Mouse (Mus musculus): ENCODE measurements around the gene Sit1.

Gene Sit1

DNA sequence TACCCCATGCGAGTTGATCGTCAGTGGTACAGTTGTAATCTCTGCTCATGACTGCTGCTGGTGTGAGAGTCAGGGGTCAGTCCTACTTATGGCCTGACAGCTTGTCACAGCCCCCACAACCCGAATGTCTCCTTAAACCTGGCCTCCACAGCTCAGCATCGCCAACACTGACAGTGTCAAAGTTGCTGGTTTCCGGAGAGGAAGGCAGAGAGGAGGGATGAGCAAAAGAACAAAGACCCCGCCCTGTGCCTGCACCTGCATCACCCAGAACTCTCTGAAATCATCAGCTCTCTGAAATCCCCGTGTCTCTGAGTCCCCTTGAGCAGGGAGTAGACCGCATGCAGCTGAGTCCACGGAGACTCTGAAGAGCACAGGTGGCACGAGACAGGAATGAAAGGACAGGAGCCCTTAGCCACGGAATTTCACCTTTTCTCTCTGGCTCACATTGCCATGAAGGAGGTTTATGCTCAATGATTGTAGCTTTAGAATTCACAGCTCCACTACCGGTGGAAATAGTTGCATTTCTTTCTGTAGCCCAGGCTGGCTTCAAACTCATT is at the start of gene Sit1:
Gene Sit1, minus strand, starts transcription at position 200 of the 557 bp plus-strand sequence.
- no peak for DNase-seq (ENCODE audit: low spot score in 2 of 2)

DNA sequence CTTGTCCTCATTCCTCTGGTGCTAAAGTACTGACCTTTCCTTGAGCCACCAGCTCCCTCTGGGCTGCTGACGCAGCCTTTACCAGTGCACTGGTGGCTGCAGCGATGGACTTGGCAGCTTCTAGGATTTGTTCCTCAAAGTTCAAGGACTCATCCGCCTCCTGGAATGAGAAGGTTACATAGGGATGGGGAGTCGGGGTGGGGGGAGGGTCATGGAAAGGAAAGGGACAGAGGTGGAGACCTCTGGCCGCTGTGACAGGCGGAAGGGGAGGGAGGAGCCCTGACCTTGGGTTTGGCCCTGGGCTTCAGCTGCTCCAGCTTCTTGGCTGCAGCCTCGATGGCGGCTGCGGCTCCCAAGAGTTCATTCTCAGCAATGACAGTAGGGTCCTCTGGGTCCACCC is 49.7 kb upstream of the Sit1 start:
- no peak for DNase-seq (ENCODE audit: low spot score in 2 of 2)

DNA sequence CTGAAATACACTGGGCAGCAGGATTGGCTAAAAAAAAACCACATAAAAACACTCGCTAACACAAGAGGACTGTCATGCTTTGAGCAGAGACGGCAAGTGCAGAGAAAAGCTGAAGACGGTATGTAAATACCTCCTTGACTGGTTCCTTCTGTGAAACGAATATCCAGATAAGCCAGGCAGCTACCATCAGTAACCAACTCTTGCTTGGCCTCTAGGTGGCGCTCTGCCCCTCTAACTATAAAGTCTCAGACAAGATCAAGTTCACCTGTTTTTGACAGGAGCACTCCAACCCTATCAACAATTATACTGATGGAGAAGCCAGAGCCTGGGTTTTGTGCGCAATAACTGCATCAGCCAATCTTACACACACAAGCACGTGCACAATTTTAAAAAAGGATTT is 47.0 kb upstream of the Sit1 start:
- DNase-seq (ENCODE audit: low spot score in 2 of 2) = peak; percentile 80 to 85

DNA sequence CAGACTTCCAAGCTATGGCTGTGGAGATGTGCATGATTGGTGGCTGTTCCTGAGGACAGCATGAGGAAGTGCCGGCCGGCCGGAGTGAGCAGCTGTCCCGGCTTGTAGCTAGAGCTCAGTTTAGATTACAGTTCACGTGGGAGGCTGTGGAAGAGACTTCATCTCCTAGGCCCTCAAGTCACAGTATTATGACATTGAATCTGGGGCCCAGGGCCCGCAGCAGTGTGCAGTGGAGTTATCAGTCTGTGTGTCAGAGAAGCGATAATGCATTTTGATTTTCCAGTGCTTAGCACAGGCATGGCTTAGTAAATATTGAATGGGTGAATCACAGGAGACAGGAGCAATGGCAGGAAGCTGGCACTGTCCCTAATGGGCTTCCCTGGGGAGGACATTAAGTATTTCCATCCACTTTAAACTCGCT is 46.6 kb upstream of the Sit1 start:
- no peak for DNase-seq (ENCODE audit: low spot score in 2 of 2)

DNA sequence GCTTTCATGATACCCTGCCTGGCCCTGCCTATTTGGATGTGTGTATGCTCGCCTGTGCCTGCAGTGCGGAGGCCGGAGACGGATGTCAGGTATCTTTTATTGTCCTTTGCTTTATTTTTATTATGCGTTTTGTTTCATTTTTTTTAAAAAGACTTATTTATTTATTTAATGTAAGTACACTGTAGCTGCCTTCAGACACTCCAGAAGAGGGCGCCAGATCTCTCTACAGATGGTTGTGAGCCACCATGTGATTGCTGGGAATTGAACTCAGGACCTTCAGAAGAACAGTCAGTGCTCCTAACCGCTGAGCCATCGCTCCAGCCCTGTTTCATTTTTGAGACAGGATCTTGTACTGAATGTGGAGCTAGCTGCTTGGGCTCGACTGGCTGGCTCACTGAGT is 45.0 kb upstream of the Sit1 start:
- no peak for DNase-seq (ENCODE audit: low spot score in 2 of 2)

DNA sequence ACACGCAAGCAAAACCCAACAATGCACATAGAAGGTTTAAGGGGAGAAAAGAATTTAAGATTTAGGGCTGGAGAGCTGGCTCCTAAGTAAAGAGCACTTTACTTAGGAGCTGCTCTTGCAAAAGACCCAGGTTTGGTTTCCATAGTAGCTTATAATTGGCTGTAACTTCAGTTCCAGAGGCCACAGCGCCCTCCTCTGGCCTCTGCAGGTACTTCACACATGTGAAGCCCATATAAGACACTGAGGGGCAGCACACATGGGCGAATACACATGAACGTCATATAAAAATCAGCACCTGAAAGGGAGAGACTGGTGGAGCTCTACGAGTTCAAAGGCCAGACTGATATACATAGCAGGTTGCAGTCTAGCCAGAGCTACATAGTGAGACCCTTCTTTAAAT is 44.3 kb upstream of the Sit1 start:
- no peak for DNase-seq (ENCODE audit: low spot score in 2 of 2)

DNA sequence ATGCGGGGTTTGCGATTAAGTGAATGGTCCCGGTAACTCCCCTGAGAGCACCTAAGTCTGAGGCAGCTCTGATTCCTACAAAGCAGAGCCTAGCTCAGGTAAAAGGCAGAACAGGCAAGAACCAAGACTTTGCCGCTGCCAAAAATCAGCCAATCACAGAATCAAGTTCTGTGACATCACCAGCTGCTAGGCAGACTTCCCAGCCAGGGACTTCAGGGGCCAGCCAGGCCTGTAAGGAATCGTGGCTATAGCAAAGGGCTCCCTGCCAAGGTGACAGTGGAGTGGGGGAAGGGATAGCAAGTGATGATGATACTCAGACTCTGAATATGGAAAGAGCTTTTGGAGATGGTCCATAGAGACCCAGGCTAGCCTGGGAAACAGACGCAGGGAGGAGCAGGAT is 36.4 kb upstream of the Sit1 start:
- DNase-seq (ENCODE audit: low spot score in 2 of 2) = peak; percentile 83 to 91

DNA sequence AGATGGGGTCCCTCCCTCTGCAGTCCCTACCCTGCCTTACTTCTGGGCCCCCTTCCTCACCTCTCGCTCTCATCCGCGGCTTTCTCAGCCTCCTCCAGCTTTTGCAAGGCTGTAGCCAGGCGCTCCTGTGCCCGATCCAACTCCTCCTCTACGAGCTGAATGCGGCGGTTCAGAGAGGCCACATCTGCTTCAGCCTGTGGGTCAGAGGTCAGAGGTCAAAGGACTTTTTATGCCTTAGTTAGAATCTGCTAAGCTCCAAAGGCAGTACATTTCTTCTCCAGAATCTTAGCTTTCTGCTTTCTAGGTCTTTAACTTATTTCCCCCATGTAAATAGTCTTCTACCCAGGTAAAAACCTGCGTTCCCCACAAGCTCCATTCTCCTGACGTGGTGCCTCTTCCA is 36.0 kb upstream of the Sit1 start:
- DNase-seq (ENCODE audit: low spot score in 2 of 2) = no peak

DNA sequence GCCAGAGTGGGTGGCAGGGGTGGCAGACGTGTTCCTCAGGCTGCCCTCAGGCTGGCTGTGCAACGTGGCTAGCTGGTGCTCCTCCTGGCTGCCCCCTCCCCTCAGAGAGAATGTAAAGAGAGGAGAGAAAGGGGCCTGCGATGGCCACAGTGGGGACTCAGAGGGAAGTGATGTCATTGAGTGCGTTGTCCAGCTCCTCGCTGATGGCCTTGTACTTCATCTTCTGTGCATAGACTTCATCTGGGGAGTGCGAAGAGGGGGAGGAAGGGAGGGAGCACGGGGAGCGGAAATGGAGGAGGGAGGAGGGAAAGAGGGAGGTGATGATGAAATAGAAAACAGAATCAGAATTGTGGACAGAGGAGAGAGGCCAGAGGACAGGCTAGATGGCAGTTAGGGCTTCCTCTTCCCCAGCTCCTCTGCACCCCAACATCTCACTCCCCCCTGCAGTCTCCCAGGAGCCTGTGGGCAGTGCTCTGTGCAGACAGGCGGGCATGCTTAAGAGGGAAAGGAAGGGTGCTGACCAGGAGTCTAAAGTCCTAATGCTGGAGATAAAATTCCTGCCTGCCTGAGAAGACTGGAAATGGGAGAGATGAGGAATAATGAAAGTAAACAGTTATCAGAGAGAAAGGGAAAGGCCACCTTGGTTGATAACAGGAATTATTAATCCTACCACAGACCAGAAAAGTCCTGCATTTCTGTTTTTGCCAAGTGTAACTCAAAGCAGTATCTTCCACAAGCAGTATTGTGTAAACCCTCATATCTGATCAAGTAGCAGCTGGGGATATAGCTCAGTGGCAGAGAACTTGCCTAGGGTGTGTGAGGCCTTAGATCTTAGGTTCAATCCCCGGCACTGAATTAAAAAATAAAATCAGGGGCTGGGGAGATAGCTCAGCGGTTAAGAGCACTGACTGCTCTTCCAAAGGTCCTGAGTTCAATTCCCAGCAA is 32.5 kb upstream of the Sit1 start:
- no peak for DNase-seq (ENCODE audit: low spot score in 2 of 2)

DNA sequence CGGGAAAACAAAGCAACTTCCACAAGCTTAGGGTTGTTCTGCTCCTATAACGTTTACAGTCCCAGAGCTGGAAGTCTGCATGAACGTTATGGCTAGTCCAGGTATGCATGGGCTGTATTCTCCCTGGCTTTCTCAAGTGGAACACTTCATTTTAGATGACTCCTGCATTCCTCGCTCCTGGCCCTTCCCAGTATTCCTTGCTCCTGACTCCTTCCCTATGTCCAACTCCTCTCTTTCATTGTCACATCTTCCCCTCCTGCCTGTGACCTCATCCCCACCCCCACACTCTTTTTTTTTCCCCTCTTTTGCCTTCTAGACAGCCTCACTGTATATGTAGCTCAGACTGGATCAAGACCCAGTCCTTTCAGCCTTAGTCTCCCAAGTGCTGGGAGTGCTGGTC is 30.3 kb upstream of the Sit1 start:
- no peak for DNase-seq (ENCODE audit: low spot score in 2 of 2)

DNA sequence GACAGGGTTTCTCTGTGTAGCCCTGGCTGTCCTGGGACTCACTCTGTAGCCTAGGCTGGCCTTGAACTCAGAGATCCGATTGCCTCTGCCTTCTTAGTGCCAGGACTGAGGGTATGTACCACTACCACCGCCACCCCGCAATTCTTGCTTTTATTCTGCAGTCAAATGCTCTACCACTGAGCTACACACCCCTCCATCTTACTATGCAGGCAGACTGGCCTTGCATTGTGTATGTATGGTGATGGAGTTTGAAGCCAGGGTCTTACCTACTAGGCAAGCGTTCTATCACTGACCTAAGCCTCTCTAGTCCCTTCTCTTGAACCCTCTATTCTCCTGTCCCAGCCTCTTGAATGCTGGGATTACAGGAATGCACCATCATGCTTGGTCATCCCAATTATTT is 29.8 kb upstream of the Sit1 start:
- DNase-seq (ENCODE audit: low spot score in 2 of 2) = no peak

DNA sequence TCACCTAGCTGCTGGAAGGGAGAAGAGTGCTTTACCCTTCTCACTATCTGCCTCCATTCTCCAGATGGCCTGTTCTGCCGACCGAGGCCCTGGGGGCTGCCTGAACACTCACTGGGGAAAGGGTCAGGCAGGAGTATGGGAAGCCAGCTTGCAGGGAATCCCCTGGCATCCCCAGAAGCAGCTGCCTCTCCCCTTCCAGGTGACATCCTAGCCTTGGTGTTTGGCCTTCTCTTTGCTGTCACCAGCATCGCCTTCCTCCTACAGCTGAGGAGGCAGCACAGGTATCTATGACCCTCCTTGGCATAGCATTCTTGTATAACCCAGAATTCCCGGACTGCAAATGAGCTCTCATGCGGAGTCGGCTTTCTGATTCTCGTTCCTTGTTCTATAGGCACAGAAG is 29.1 kb upstream of the Sit1 start:
- DNase-seq (ENCODE audit: low spot score in 2 of 2) = no peak

DNA sequence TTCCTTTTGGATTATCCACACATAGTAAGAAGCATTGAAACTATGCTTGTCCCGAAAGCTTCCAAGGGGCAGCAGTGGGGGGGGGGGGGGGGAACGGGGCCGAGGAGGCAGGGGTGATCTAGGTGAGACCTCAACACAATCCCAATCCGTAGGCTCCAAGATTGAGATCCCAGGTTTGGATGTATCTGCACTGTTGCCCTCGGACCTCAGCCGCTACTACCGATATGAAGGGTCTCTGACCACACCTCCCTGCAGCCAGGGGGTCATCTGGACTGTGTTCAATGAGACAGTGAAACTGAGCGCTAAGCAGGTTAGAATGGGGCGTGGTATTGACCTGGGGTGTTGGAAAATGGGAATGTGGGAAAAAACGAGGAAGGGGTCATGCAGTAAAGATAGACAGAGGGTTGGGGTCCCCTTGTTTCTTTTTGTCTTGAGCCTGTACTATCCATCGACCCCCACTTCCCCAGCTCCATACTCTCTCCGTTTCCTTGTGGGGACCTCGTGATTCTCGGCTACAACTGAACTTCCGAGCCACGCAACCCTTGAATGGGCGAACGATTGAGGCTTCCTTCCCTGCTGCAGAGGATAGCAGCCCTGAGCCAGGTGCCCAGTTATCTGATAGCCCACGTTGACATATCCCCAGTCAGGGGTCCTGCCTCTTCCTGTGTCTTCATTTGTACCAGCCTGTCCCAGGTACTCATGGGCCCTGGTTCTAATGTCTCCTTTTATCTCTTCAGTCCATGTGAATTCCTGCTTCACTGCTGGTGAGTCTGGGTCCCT is 28.3 kb upstream of the Sit1 start:
- no peak for DNase-seq (ENCODE audit: low spot score in 2 of 2)

DNA sequence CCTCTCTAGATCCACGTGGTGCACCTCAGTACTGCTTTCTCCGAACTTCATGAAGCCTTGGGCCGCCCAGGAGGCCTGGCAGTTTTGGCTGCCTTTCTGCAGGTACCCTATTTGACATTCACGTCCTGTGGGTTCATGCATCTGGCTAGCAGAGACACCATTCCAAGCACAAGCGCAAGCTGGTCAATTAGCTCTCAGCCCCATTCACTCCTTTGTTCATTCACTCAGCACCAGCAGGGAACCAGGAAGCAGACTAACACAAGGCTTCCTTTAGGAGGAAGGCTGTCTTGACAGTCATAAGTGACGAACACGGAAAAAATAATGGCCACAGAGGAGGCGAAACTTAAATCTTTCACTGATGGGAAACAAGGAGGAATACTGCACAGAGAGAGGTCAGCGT is 25.6 kb upstream of the Sit1 start:
- DNase-seq (ENCODE audit: low spot score in 2 of 2) = no peak

DNA sequence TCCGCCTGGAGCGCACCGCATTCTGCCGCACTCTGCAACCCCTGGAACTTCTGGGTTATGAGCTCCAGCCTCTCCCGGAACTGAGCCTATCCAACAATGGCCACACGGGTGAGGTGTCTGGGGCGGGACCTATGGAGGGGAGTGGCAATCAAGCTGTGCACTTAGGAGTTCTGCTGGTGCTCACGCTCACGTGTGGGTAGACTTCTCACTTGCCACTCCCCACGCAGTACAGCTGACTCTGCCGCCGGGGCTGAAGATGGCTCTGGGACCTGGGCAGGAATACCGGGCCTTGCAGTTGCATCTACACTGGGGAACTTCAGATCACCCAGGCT is 25.1 kb upstream of the Sit1 start:
- peak in 1 of 2 experiments; percentile 35 for DNase-seq (ENCODE audit: low spot score in 2 of 2)

DNA sequence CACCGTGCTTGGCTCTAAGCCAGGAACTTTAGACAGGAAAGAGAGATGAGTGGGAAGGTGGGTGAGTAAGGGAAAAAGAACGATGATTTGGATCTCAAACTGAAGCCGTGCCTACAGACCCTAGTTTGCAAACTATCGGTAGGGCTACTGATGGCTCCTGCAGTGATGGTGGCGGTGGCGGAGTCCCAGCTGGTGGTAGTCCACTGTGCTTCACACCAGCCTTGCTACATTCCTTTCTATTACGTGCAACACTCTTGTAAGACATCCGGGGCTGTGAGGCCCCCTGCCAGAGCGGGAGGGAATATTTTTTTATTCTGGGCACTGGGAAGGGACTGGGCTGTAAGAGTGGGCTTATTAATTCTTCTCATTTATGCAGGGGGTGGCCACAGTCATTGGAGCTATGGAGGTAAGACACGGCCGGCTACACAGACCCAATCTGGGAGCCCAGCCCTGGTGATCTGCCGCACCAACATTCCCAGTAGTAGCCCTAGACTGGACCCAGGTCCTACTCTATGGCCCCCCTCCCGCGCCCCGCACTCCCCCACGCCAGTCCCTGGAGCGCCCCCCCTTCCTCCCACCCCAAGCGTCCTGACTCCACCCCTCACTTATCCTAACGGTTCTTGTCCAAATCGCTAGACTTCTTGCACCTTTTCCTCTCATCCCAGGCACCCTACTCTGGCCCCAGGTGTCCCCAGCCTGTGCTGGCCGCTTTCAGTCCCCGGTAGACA is 24.6 kb upstream of the Sit1 start:
- peak in 1 of 2 experiments; percentile 26 for DNase-seq (ENCODE audit: low spot score in 2 of 2)

DNA sequence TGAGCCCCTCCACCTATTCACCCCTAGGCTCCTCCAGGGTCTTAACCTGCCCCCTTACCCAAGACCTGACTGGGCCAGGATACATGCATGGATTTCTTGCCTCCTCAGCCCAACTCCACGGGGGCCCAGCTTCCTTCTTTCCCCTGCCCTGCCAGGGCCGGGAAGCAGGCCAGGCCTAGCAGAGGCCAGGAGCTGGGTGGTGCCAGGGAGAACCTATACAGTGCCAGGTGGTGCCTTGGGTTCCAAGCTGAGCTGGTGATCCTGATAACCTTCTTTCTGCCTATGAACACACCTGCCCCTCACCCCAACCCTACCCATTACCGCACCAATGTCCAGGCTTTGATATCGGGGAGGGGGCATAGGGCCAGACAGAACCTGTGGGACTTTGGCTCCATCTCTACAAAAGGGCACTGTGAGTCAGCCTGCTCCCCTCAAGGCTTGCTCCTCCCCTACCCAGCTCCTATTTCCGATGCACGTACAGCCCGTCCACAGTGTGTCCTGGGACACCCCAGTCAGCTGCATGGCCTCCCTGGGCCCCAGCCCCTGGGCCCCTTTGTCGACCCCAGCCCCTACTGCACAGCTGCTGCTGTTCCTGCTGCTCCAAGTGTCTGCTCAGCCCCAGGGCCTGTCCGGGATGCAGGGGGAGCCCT is 23.1 kb upstream of the Sit1 start, which contains the start of gene Car9:
Gene Car9, plus strand, starts transcription at position 431 of the 650 bp plus-strand sequence.
- DNase-seq (ENCODE audit: low spot score in 2 of 2) = peak in 1 of 2 experiments; percentile 28

DNA sequence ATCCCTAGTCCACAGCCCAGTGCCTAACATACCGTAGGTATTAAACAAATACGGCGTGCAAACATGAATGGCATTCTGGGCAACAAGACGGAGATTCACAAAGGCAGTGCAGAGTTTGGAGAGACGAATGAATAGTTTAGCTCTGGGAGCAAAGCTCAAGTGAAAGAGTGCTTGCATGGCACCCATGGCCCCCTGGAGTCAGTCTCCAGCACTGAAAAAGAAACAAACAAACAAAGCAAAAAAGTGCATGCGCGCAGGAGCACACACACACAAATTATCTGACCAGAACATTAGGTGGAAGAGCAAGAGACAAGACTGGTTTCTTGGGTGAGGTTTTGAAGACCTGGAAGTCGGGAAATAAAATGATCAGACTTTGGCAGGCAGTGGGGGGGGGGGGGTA is 22.5 kb upstream of the Sit1 start:
- no peak for DNase-seq (ENCODE audit: low spot score in 2 of 2)

DNA sequence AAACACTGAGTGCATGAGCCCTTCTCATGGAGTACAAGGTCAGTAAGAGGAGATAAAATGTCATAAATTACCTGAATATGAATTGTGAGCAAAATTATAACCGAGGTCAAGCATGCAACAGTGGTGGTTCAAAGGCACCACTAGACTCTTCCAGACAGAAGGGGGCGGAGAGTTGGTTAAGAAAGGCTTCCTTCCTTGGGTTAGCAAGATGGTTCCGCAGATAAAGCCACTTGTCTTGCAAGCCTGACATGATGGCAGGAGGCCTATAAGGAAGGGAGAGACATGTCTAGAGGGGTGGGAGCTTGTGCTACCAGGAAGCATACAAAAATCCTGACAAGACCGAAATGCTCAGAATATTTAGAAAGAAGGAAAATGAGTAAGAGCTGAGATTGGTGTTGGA is 20.7 kb upstream of the Sit1 start:
- no peak for DNase-seq (ENCODE audit: low spot score in 2 of 2)

DNA sequence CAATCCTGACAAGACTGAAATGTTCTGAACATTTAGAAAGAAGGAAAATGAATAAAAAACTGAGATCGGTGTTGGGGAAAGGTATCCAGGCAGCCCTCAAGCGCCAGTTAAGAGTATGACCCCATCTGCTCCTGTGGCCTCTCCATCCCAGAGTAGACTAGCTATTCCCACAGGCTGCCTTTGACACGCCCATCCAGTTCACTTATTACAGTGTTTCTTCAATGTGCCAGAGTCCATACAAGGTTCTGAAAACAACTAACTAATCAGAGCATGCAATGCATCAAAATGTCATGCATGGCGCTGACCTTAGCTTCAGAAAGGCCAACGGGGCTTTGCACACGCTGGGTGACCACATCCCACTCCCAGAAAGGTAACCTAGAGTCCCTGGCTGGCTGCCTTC is 20.0 kb upstream of the Sit1 start:
- no peak for DNase-seq (ENCODE audit: low spot score in 2 of 2)

DNA sequence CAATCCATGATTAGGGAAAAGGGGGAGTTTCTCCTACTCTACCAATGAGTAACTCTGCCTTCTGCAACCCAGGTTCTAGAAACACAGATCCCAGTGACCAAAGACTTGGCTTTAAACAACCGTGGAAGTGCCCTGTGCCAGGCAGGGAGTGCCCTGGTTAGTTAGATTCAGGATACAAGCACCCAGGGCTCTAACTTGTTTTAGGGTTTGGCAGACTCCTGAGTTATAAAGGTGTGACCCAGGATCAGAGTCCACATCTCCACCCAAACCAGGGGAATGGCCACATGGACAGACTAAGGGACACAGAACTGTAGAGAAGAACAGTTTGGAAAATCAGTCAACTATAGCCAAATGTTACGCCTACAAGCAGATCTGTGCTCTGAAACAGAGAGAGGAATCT is 19.5 kb upstream of the Sit1 start:
- no peak for DNase-seq (ENCODE audit: low spot score in 2 of 2)
